Mouse (Mus musculus) limb, embryonic 15.5 days (tissue): ENCODE data around the gene Gm853. TPM values are rescaled to one million over a fixed set of nuclear protein-coding genes. Genes with fewer than 3 reads are reported as not detected.

Experiments
- polyA plus RNA-seq: library from polyadenylated mRNA; unstranded; fragments of >200 nt; fragmentation: Nextera tagmentation; extraction: Ambion mirVana; gene quantifications from 2 replicates; pipeline ENCODE4 v1.2.1, GENCODE M21; 2015

The Gm853 gene
- polyA plus RNA-seq, 1 experiment from 2014 or later = not detected

Other genes with a start within 250 kb of the Gm853 start
- gene Adgrb2, start 237.5 kb downstream of the Gm853 start, polyA plus RNA-seq = 3.6 and 4.7 TPM in 2 replicates
- 175 and 199 TPM in 2 replicates for gene Col16a1, start 174.6 kb downstream of the Gm853 start, polyA plus RNA-seq
- gene Pef1, start 119.8 kb downstream of the Gm853 start, polyA plus RNA-seq = 68.1 and 75.1 TPM in 2 replicates
- gene Hcrtr1, start 83.0 kb downstream of the Gm853 start, polyA plus RNA-seq = 0.10 and 0.12 TPM in 2 replicates
- 31.0 and 32.6 TPM in 2 replicates for gene Tinagl1, start 47.3 kb downstream of the Gm853 start, polyA plus RNA-seq
- 132 and 136 TPM in 2 replicates for gene Serinc2, start 56.8 kb upstream of the Gm853 start, polyA plus RNA-seq
- gene Fabp3, start 86.2 kb upstream of the Gm853 start, polyA plus RNA-seq = 37.2 and 72.7 TPM in 2 replicates
- gene Gm10570, start 86.3 kb upstream of the Gm853 start, polyA plus RNA-seq = not detected in 2 replicates
- 66.0 and 74.8 TPM in 2 replicates for gene Zcchc17, start 137.5 kb upstream of the Gm853 start, polyA plus RNA-seq
- gene Snrnp40, start 137.7 kb upstream of the Gm853 start, polyA plus RNA-seq = 123 and 129 TPM in 2 replicates